Mouse (Mus musculus) midbrain, embryonic 15.5 days (tissue): ENCODE data around the gene Neu3. TPM values are rescaled to one million over a fixed set of nuclear protein-coding genes. Genes with fewer than 3 reads are reported as not detected.
"Not testable (repeated sequence)": the region's sequence is repeated elsewhere in the genome, so short reads cannot be mapped to it uniquely, and the experiment has no call there.

Source experiments
- ATAC-seq: fragments of 200-750 bp; cut with Nextera tagmentation; replicated peaks from 2 replicates; pipeline ENCODE4 v1.8.0; 2017; ENCODE audit warnings: moderate TSS enrichment
- H3K27ac ChIP-seq: fragments of 300-500 bp; sonication (generic); 2 replicates; pipeline ENCODE4 v1.5.1; 2015; ENCODE audit warnings: mild to moderate bottlenecking, inconsistent platforms
- H3K27me3 ChIP-seq: fragments of 300-500 bp; sonication (generic); replicated peaks from 2 replicates; pipeline ENCODE4 v1.6.1; 2015; ENCODE audit warnings: inconsistent platforms
- H3K36me3 ChIP-seq: fragments of 300-500 bp; sonication (generic); replicated peaks from 2 replicates; pipeline ENCODE4 v1.6.1; 2015; ENCODE audit warnings: inconsistent platforms
- H3K4me1 ChIP-seq: fragments of 300-500 bp; sonication (generic); 2 replicates; pipeline ENCODE4 v1.6.1; 2015; ENCODE audit warnings: inconsistent platforms
- H3K4me2 ChIP-seq: fragments of 300-500 bp; sonication (generic); 2 replicates; pipeline ENCODE4 v1.6.1; 2015; ENCODE audit warnings: inconsistent platforms, mild to moderate bottlenecking, moderate library complexity
- H3K4me3 ChIP-seq: fragments of 300-500 bp; sonication (generic); 2 replicates; pipeline ENCODE4 v1.5.1; 2015; ENCODE audit warnings: mild to moderate bottlenecking, inconsistent platforms
- H3K9ac ChIP-seq: fragments of 300-500 bp; sonication (generic); 2 replicates; pipeline ENCODE4 v1.6.1; 2015; ENCODE audit warnings: mild to moderate bottlenecking, inconsistent platforms
- H3K9me3 ChIP-seq: fragments of 300-500 bp; sonication (generic); 2 replicates; pipeline ENCODE4 v1.6.1; 2016; ENCODE audit warnings: inconsistent platforms
- WGBS: fragments of 180-500 bp; shearing (Covaris S2); methylation state at CpG from one replicate; pipeline ENCODE4 v1.1.7; 2015; ENCODE audit warnings: mixed read lengths; 5-methylcytosine and 5-hydroxymethylcytosine counted together
- polyA plus RNA-seq: library from polyadenylated mRNA; unstranded; fragments of >200 nt; fragmentation: Nextera tagmentation; extraction: Ambion mirVana; gene quantifications from 2 replicates; pipeline ENCODE4 v1.2.1, GENCODE M21; 2015

The Neu3 gene
- polyA plus RNA-seq, 1 experiment from 2014 or later = 1.7 TPM

DNA sequence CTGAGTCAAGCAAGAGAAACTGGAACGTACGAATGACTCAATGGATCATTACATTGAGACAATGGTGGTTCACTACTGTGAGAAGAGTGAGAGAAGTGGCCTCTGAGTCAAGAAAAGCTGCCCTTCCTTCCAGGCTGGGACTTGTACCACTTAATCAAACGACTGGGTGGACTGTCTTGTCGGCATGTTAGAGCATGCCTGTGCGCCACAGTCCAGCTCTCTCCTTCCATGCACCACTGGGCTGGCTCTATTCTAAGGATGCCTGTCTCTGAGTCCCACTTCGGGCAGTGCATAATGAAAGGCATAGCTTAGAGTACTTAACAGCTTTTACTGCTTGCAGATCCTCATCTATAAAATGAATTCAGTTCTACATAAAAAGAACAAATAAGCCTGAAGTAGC lies 2.1 kb downstream of the Neu3 start:
- Histone ChIP-seq H3K36me3 (no peaks in the 10 kb centered on the region), H3K4me2 (no peak overlapping the region), H3K9me3 (no peaks in the 10 kb centered on the region), H3K9ac (no peak overlapping the region), H3K27ac (no peak overlapping the region), H3K27me3 (no peaks in the 10 kb centered on the region), H3K4me3 (no peak overlapping the region), H3K4me1 (peaks cover 10% of the 10 kb centered on the region; the same call in 1 of the 2 replicates)
- WGBS = 61% methylated on average over 6 of the region's 6 CpGs
- ATAC-seq = no peak

DNA sequence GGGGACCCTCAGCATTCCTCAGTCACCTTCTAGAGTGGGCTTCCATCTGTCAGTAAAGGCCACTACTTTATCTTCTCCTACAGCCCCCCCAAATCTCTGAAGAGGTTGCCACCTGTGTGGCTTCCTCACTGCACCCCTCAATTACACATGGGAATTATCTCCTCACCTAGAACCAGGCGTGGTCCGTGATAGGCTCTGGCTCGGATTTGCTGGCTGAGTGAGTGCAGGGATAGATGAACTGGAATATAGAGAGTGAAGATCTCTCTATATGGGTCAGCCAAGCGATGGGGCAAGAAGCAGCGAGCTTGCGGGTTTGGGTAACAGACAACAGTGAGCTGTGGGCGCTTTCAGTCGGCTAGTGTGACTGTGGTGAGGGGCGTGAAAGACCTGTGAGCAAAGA lies 2.7 kb downstream of the Neu3 start:
- 84% methylated on average over 9 of the region's 9 CpGs for WGBS
- H3K9me3 ChIP-seq = no peaks in the 10 kb centered on the region
- ATAC-seq = no peak
- no peaks in the 10 kb centered on the region for H3K27me3 ChIP-seq
- H3K9ac ChIP-seq = no peak overlapping the region
- H3K4me2 ChIP-seq = no peak overlapping the region
- H3K36me3 ChIP-seq = no peaks in the 10 kb centered on the region
- H3K27ac ChIP-seq = no peak overlapping the region
- H3K4me3 ChIP-seq = no peak overlapping the region
- H3K4me1 ChIP-seq = peaks cover 10% of the 10 kb centered on the region; the same call in 1 of the 2 replicates

DNA sequence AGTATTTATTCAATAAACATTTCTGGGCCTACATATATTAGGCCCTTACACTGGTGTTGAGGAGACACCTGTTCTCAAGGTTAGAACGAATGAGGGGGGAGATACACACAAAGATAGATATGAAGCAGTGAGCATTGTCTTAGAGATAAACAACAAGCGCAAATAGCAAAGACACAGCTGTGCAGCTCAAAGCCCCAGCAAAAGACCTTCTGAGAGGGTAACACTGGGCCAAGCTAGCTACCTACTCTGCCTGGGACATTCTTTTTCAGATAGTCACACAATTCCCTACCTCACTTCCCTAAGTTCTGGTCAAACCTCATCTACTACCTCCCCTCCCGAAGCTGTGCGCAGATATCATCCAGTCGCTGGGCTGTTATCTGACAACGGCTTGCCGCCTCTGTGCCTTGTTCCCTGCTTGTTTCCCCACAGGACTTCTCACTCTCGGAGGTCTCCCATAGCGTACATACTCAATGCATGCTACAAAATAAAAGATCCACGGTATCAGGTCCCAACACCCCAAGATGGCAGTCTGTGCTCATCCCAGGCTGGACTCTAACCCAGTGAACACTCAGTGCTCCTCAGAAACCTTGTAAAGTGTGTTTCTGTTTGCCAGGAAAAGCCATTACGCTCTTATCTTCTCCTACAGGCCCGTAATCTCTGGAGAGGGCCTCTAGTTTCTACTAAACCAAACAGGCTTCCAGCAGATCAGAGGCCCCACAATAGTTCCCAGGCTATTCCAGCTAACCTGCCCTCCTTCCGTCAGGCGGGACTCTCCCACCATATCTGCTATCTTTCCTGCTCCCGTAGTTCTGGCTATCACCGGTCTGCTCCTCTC lies 3.4 kb downstream of the Neu3 start:
- ATAC-seq = no peak
- Histone ChIP-seq H3K4me3 (no peak overlapping the region), H3K9ac (no peak overlapping the region), H3K27ac (no peak overlapping the region), H3K27me3 (no peaks in the 10 kb centered on the region), H3K4me2 (no peak overlapping the region), H3K4me1 (peaks cover 10% of the 10 kb centered on the region; the same call in 1 of the 2 replicates), H3K36me3 (no peaks in the 10 kb centered on the region), H3K9me3 (no peaks in the 10 kb centered on the region)
- WGBS = 84% methylated on average over 16 of the region's 16 CpGs

DNA sequence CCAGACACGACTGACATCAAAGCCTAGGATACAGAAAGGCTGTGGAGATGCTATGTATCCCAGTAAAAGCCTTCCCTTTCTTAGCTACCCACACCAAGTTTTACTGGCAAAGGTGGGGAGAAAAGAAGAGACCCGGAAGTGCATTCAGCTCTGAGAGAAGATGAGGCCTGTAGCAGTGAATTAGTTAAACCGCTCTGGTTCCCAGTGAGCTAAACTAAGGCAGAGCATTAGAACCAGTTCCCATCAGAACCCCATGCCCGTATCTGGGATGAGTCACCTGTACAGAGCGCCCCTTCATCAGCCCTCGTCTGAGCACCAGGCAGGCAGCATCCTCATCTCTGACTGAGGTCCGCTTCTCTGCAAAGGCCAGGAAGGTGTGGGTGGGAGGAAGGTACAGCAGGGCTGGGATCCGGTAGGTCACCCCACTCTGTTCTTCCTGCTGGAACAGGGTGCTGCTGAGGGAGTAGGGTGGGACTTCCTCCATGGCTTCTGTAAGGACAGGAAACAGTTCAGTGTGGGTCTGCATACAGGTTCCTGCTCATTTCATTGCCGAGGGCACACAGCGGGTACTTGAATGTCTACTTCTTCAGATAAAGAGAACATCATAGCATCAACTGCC lies 5.1 kb downstream of the Neu3 start:
- ATAC-seq = no peak
- Histone ChIP-seq H3K27me3 (no peaks in the 10 kb centered on the region), H3K27ac (no peak overlapping the region), H3K36me3 (no peaks in the 10 kb centered on the region), H3K9me3 (no peaks in the 10 kb centered on the region), H3K4me2 (no peak overlapping the region), H3K4me1 (peaks cover 4% of the 10 kb centered on the region; the same call in 1 of the 2 replicates), H3K9ac (no peak overlapping the region), H3K4me3 (no peak overlapping the region)
- WGBS = 89% methylated on average over 10 of the region's 10 CpGs

DNA sequence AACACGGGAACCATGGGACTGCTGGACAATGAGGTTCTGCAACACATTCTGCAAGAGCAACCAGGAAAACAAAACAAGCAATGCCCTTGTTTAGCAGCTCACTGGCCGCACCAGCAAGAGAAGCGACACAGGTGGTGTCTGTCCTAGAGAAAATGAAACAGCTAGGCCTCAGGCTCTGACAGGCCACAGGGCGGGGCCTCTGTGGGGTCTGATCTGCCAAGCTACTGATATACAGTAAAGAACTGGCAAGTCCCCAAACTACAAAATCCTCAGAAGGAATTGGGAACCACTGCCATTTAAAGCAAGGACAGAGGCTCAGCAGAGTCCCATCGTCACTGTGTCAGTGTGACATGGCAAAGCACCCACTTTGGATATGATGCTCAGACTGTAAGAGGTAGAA lies 5.8 kb downstream of the Neu3 start:
- H3K4me2 ChIP-seq = no peak overlapping the region
- no peaks in the 10 kb centered on the region for H3K4me1 ChIP-seq
- H3K9me3 ChIP-seq = no peaks in the 10 kb centered on the region
- no peaks in the 10 kb centered on the region for H3K36me3 ChIP-seq
- no peak overlapping the region for H3K27ac ChIP-seq
- H3K27me3 ChIP-seq = no peaks in the 10 kb centered on the region
- H3K4me3 ChIP-seq = no peak overlapping the region
- no peak for ATAC-seq
- H3K9ac ChIP-seq = no peak overlapping the region
- 91% methylated on average over 5 of the region's 5 CpGs for WGBS

DNA sequence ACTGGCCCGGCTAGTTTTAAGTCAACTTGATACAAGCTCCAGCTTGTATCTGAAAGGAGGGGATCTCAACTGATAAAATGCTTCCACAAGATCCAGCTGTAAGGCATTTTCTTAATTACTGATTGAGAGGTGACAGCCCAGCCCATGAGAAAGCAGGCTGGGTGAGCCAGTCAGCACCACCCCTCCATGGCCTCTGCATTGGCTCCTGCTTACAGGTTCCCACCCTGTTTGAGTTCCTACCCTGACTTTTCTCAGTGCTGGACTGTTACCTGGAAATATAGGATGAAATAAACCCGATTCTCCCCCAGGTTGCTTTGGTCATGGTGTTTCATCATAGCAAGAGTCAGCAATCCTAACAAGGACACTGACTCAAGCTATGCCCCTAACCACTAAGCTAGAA lies 6.3 kb downstream of the Neu3 start:
- Histone ChIP-seq H3K27me3 (no peaks in the 10 kb centered on the region), H3K4me1 (no peaks in the 10 kb centered on the region), H3K9me3 (no peaks in the 10 kb centered on the region), H3K36me3 (no peaks in the 10 kb centered on the region), H3K9ac (no peak overlapping the region), H3K4me2 (no peak overlapping the region), H3K4me3 (no peak overlapping the region), H3K27ac (no peak overlapping the region)
- 85% methylated on average over 2 of the region's 2 CpGs for WGBS
- no peak for ATAC-seq

DNA sequence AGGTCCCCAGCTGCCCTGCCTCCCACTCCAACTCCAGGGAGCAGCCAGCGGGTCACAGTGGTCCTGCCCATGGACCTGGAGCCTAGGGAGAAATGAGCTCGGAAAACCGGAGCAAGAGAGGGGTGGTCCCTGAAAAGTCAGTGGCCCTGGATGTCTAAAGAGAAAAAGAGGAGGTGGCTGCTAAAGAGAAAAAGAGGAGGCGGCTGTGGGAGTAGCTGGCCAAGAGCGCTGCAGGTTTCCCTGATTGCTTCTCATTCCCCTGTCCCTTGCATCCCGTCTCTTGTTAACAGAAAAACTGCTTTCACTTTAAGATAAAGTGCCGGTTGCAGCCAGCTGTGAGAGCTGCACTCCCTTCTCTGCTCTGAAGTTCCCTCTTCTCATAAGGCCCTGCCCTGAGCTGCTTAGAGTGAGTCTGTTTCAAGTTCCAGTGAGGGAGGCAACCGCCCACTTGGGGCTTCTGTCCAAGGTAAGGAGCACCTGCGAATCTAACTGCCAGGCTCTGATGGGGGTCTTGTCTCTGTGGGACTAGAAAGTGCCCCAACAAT lies 10.0 kb downstream of the Neu3 start:
- not testable (repeated sequence) for H3K27ac ChIP-seq, ATAC-seq, H3K9ac ChIP-seq, H3K4me3 ChIP-seq, H3K4me2 ChIP-seq, H3K4me1 ChIP-seq, H3K36me3 ChIP-seq, H3K27me3 ChIP-seq, H3K9me3 ChIP-seq
- WGBS = 23% methylated on average over 9 of the region's 9 CpGs

DNA sequence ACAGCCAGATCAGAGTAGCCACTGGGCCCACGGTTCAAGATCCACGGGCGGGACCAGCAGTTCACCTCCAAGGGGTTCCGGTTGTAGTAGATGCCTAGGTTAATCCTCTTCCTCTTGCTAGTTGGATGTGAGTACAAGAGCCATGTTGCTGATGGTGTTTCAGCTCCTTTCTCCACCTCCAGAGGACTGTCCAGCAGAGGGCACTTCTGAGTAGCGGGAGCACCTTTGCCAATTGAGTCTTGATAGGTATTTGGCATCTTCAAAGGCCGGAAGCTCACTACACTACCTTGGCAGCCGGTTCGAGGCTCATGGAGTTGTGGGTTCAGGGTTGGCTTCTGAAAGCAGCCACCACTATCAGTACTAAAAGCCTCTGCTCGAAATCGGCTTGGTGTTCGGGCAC lies 14.8 kb downstream of the Neu3 start:
- no peak for ATAC-seq
- Histone ChIP-seq H3K4me2 (no peak overlapping the region), H3K27ac (no peak overlapping the region), H3K36me3 (no peaks in the 10 kb centered on the region), H3K9me3 (no peaks in the 10 kb centered on the region), H3K4me3 (no peak overlapping the region), H3K4me1 (no peaks in the 10 kb centered on the region), H3K27me3 (no peaks in the 10 kb centered on the region), H3K9ac (no peak overlapping the region)
- WGBS = 93% methylated on average over 11 of the region's 11 CpGs

DNA sequence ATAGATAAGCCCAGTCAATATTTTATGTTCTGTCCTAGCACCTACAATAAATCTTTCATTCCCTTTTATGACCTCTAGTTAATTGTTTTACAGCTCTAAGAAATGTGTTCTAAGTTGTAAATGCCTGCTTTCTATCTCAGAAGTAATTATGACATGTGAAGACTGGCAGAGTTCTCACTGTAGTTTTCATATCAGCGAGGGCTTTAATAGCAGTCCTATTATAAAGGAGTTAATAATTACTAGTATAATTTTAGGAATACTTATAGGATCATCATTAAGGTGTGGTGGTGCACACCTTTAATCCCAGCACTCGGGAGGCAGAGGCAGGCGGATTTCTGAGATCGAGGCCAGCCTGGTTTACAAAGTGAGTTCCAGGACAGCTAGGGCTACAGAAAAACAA lies 16.6 kb downstream of the Neu3 start:
- no peak for ATAC-seq
- no peaks in the 10 kb centered on the region for H3K9me3 ChIP-seq
- no peaks in the 10 kb centered on the region for H3K27me3 ChIP-seq
- H3K27ac ChIP-seq = no peak overlapping the region
- no peaks in the 10 kb centered on the region for H3K4me1 ChIP-seq
- H3K4me2 ChIP-seq = no peak overlapping the region
- WGBS = 93% methylated on average over 4 of the region's 4 CpGs
- no peak overlapping the region for H3K9ac ChIP-seq
- no peak overlapping the region for H3K4me3 ChIP-seq
- no peaks in the 10 kb centered on the region for H3K36me3 ChIP-seq

DNA sequence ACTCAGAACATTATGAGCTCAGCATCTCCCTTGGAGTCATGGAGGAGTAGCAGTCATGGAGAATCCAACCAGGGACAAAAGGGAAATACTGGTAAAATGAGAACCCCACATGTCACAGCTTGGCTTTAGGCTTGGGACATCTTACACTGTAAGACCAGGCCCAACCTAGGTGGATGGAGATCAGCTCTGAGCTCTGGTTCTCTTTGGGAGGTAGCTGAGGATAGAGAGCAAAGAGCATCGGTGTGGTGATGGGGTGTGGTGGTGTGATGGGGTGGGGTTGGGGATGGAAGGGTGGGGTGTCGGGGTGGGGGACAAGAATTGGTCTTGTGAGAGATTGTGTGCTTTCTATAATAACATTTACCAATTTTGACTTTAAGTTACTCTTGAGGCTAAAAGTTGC lies 17.4 kb downstream of the Neu3 start:
- Histone ChIP-seq H3K27ac (no peak overlapping the region), H3K4me1 (no peaks in the 10 kb centered on the region), H3K9ac (no peak overlapping the region), H3K36me3 (no peaks in the 10 kb centered on the region), H3K27me3 (no peaks in the 10 kb centered on the region), H3K4me3 (no peak overlapping the region), H3K4me2 (no peak overlapping the region), H3K9me3 (no peaks in the 10 kb centered on the region)
- ATAC-seq = no peak
- 100% methylated on average over 2 of the region's 2 CpGs for WGBS

DNA sequence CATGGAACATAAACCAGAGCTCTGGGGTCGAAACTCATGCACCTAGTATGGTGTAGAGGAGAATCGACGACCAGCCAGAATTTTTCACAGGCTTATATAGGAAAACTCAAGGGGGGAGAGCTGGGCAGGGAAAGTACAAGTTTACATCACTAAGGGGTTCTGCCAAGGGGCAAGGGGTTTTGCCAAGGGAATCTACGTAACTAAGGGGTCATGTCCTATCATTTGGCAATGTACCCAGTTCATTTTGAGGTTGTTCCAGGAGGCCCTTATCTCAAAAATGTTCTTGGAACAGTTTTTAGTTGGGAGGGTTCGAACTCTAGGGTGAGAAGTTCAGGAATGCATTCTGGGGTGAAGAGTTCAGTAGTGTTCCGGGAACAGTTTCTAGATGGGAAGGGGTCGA lies 21.2 kb downstream of the Neu3 start:
- H3K4me1 ChIP-seq, H3K4me3 ChIP-seq, H3K9ac ChIP-seq, H3K9me3 ChIP-seq, ATAC-seq, H3K36me3 ChIP-seq, H3K4me2 ChIP-seq, H3K27ac ChIP-seq, H3K27me3 ChIP-seq: not testable (repeated sequence)
- WGBS = 88% methylated on average over 7 of the region's 7 CpGs

DNA sequence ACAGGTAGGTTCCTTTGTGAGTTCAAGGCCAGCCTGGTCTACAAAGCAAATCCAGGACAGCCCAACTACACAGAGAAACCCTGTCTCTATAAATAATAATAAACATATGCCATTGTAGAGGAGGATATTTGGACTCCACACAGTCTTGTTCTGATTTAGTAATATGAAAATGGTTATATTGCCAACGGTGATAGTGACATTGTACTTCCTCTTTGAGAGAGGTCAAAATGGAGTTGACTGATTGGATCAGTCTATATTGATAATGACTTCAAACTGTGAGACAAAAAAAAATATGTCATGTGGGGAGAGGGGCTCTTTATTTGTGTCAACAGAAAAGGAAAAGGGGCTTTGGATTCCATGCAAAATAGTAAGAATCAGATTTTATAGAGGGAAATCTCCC lies 22.9 kb downstream of the Neu3 start:
- Histone ChIP-seq H3K9me3 (no peaks in the 10 kb centered on the region), H3K4me1 (no peaks in the 10 kb centered on the region), H3K9ac (no peak overlapping the region), H3K27me3 (no peaks in the 10 kb centered on the region), H3K36me3 (no peaks in the 10 kb centered on the region), H3K4me2 (no peak overlapping the region), H3K4me3 (no peak overlapping the region), H3K27ac (no peak overlapping the region)
- ATAC-seq = no peak
- 82% methylated on average over 1 of the region's 1 CpGs for WGBS

DNA sequence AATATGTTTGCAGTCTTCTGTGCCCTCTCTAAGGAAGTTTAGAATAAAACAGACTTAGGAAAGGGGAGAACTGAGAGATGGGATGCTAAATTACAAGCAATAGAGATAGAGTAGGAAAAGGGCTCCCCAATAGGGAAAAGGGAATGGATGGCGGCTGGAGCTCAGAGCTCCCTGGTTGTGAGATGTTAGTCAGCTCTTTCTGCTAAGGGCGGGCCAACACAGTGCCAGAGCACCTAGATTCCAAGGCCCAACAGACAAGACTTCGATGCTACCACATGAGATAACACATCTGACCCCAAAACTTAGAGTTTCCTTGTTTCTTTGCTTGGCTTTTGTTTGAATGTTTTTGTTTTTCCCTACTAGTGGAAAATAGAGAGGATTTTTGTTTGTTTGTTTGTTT lies 24.2 kb downstream of the Neu3 start:
- not testable (repeated sequence) for H3K36me3 ChIP-seq, H3K4me3 ChIP-seq, H3K4me1 ChIP-seq, H3K27me3 ChIP-seq, ATAC-seq, H3K9ac ChIP-seq, H3K9me3 ChIP-seq, H3K27ac ChIP-seq, H3K4me2 ChIP-seq
- WGBS = 93% methylated on average over 3 of the region's 3 CpGs
